ENCODE assay signal across 8 mouse cellular contexts in the genomic region with DNA sequence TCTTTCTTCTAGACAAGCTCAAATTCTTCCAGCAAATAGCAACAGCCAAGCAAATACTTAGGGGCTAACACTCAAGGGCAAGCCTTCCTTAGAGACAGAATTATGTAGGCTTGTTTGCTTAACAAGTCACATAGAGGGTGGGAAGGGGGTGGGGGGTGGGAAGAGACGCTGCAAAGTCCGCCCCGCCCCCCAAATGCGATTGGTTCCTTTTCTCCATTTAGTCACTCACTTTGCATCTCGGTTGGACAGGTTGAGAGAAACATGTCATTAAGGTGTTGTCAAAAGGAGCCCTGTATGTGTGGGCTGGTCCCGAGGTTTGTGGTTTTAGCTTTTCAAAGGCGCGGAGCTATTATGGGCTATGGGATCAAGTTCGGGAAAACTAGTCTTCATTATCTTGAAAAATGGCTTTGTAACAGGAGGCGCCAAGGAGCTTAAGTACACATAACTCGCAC. TPM values are rescaled to one million over a fixed set of nuclear protein-coding genes. Genes with fewer than 3 reads are reported as not detected.
DNase-seq lines count a peak whose midpoint lies in the region; ATAC-seq and TF ChIP-seq lines count a peak whose summit lies in the region.

A gene (plus strand): TSS at position 402 of the 452 bp plus-strand sequence.

- no peak for TF ChIP-seq EP300 in heart, postnatal 0 days (IDR thresholded peaks at IDR 0.05; ENCODE audit: low read depth)

- WGBS in heart, postnatal 0 days: 1% methylated on average over 11 of the region's 11 CpGs
- 0% methylated on average over 11 of the region's 11 CpGs for WGBS in hindbrain, embryonic 11.5 days

- H3K4me3 ChIP-seq in heart, postnatal 0 days (ENCODE audit: low read depth, low read length): peak within 1 kb of the TSS; percentile 43
- peak within 1 kb of the TSS; percentile 31 for H3K4me3 ChIP-seq in hindbrain, embryonic 11.5 days (ENCODE audit: low read depth, low read length)
- H3K4me3 ChIP-seq in left cerebral cortex, adult 2 months: peak within 1 kb of the TSS; percentile 50

- no peak for TF ChIP-seq CTCF in heart, postnatal 0 days (IDR thresholded peaks at IDR 0.05; ENCODE audit: low read depth)
- no peak for TF ChIP-seq CTCF in left cerebral cortex, adult 2 months (IDR thresholded peaks at IDR 0.05)

- H3K4me1 ChIP-seq in heart, postnatal 0 days (ENCODE audit: control insufficient read depth, insufficient read depth): peaks cover 7% of the 10 kb centered on the region; the same call in 1 of the 2 replicates
- H3K4me1 ChIP-seq in hindbrain, embryonic 11.5 days (replicated peaks; ENCODE audit: control insufficient read depth, insufficient read depth, low read length): peaks cover 4% of the 10 kb centered on the region; the same call in 1 of the 2 replicates

- peak within 1 kb of the TSS; percentile 88 for H3K4me2 ChIP-seq in heart, postnatal 0 days (ENCODE audit: low read depth, low read length)
- H3K4me2 ChIP-seq in hindbrain, embryonic 11.5 days (replicated peaks; ENCODE audit: low read depth, low read length): peak within 1 kb of the TSS; percentile 68

- H3K9ac ChIP-seq in heart, postnatal 0 days (replicated peaks; ENCODE audit: low read depth, low read length): peak within 1 kb of the TSS; percentile 32; the same call in 1 of the 2 replicates
- no peak within 1 kb of the TSS for H3K9ac ChIP-seq in hindbrain, embryonic 11.5 days (ENCODE audit: low read depth, low read length)

- peaks cover 9% of the 10 kb centered on the region; the same call in 1 of the 2 replicates for H3K27me3 ChIP-seq in heart, postnatal 0 days (ENCODE audit: control insufficient read depth, insufficient read depth, low read length)
- H3K27me3 ChIP-seq in hindbrain, embryonic 11.5 days (ENCODE audit: control insufficient read depth, insufficient read depth, low read length): peaks cover 6% of the 10 kb centered on the region

- no peak for DNase-seq in heart, postnatal 0 days (ENCODE audit: low spot score)
- DNase-seq in heart, postnatal 25 days (ENCODE audit: low spot score): no peak
- peak; percentile 79 to 82 for DNase-seq in cerebellum, postnatal 10 days
- peak; percentile 47 for DNase-seq in hindbrain, embryonic 11.5 days (ENCODE audit: low spot score)
- peak; percentile 34 to 65 for DNase-seq in left cerebral cortex, adult 2 months (ENCODE audit: extremely low spot score in 1 of 2, low spot score in 2 of 2)
- DNase-seq in lung, postnatal 36 days: peak; percentile 87
- DNase-seq in right cerebral cortex, postnatal 25 days: peak; percentile 26
- no peak for DNase-seq in gastrocnemius, postnatal 25 days

- ATAC-seq in heart, postnatal 0 days (ENCODE audit: insufficient read depth, low read depth): no peak
- no peak for ATAC-seq in hindbrain, embryonic 11.5 days (ENCODE audit: low FRiP score)

- no peaks in the 10 kb centered on the region for H3K36me3 ChIP-seq in heart, postnatal 0 days (replicated peaks; ENCODE audit: control insufficient read depth, insufficient read depth, low read length)
- no peaks in the 10 kb centered on the region for H3K36me3 ChIP-seq in hindbrain, embryonic 11.5 days (ENCODE audit: control insufficient read depth, insufficient read depth, low read length)

- H3K27ac ChIP-seq in heart, postnatal 0 days (ENCODE audit: low read depth): no peak within 1 kb of the TSS
- H3K27ac ChIP-seq in hindbrain, embryonic 11.5 days (ENCODE audit: low read depth, low read length): no peak within 1 kb of the TSS
- H3K27ac ChIP-seq in left cerebral cortex, adult 2 months: peak within 1 kb of the TSS; percentile 85

- intact Hi-C loops in heart, postnatal 25 days (cut with DNase I): no loop called here
- intact Hi-C loops in left cerebral cortex, adult 2 months (cut with DNase I): loop anchor here (5.0 kb wide), 1 partner anchor 96 kb away; no protein-coding TSS in a partner anchor

- H3K9me3 ChIP-seq in heart, postnatal 0 days (replicated peaks; ENCODE audit: control insufficient read depth, low read length): no peaks in the 10 kb centered on the region
- no peaks in the 10 kb centered on the region for H3K9me3 ChIP-seq in hindbrain, embryonic 11.5 days (ENCODE audit: control insufficient read depth, low read length)

RNA-seq across cellular contexts. Expression of the gene that starts here (rescaled TPM):
- 0.27 and 0.57 TPM in 2 replicates for total RNA-seq in heart, postnatal 0 days (2014; rRNA removed; ENCODE audit: low replicate concordance)
- 0.07 and 0.11 TPM in 2 replicates for polyA plus RNA-seq in heart, postnatal 0 days (2015; fragmentation: Nextera tagmentation; extraction: Ambion mirVana)
- total RNA-seq in heart, postnatal 25 days (2021): under 1 TPM; 0.23 to 0.36 TPM
- 0.66 and 1.7 TPM in 2 replicates for polyA plus RNA-seq in hindbrain, embryonic 11.5 days (2014; fragmentation: Nextera tagmentation; extraction: Ambion mirVana)
- total RNA-seq in left cerebral cortex, adult 2 months (2021): 10 to 100 TPM; 27.4 to 33.4 TPM
- under 1 TPM; 0.54 to 0.95 TPM for total RNA-seq in gastrocnemius, postnatal 25 days (2021)

Comparison
In these comparisons a context has a peak if more than half of its experiments do, and no peak if none do; other contexts are left out.
1. RNA of the gene that starts here (total RNA-seq): 27.4 to 33.4 TPM in left cerebral cortex, adult 2 months; 0.54 to 0.95 TPM in gastrocnemius, postnatal 25 days, 0.27 to 0.57 TPM in heart, postnatal 0 days and 0.23 to 0.36 TPM in heart, postnatal 25 days; every median in the first group is over 10 times any median in the second.
2. DNase-seq: peak in cerebellum, postnatal 10 days (2 of 2), hindbrain, embryonic 11.5 days (single experiment), left cerebral cortex, adult 2 months (2 of 2), lung, postnatal 36 days (single experiment) and right cerebral cortex, postnatal 25 days (single experiment); none in heart, postnatal 0 days (single experiment), heart, postnatal 25 days (single experiment) and gastrocnemius, postnatal 25 days (single experiment).
3. Peak in every context shown above with its lines, with median percentiles within 50 percentile points of each other: H3K4me3 ChIP-seq.